Mouse (Mus musculus) embryo, embryonic 10 days (tissue): ENCODE results near the gene Tph2.
"Not testable (repeated sequence)": the region's sequence is repeated elsewhere in the genome, so short reads cannot be mapped to it uniquely, and the experiment has no call there.

Experiments
- DNase-seq: peaks from one replicate; pipeline ENCODE4 v3.0.0-alpha.2; 2015; ENCODE audit warnings: low spot score

The Tph2 gene

GRCm38 (mm10) chr10:115184697-115185096, at the start of gene Tph2:
Gene Tph2, minus strand, starts transcription at chr10:115185022.
- DNase-seq, result peak; percentile 87

GRCm38 (mm10) chr10:115233798-115234197, 49.0 kb upstream of the Tph2 start:
- no peak for DNase-seq

DNA sequence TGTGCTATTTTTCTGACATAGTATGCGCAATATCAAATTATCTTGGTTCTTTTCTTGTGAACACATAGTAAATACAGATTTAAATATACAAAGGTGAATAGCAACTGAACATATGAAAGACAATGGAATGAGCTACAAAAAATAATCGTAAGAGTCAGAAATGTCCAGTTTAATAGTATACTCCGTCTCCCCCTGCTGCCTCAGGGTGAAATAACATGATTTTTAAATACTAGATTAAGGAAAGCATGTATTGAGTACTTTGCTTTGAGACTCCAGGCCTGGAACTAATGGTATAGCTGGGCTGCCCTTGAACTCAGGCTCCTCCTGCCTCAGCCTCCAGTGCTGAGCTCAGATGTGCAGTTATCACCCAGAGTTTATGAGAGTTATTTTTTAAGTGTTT, 47.7 kb upstream of the Tph2 start:
- DNase-seq, result no peak

- no peak for DNase-seq
Observed at GRCm38 (mm10) chr10:115229023-115229422, 44.2 kb upstream of the Tph2 start.

DNA sequence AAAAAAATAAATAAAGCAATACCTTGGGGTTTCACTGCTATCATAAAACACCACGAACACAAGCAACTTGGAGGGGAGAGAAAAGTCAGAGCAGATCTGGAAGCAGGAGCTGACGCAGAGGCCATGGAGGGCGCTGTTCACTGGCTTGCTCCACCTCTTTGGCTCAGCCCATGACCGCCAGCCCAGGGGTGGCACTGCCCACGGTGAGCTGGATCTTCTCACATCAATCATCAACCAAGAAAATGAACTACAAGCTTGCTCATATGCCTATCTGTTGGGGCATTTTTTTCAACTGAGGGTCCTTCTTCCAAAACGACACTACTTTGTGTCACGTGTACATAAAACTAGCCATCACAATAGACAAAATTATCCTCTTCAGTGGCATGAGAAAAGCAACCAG, 41.8 kb upstream of the Tph2 start:
- no peak for DNase-seq

- no peak for DNase-seq
Observed at GRCm38 (mm10) chr10:115223845-115224244, 39.0 kb upstream of the Tph2 start.

- no peak for DNase-seq
Observed at GRCm38 (mm10) chr10:115212916-115213580, 28.2 kb upstream of the Tph2 start.

- DNase-seq, result no peak
Observed at GRCm38 (mm10) chr10:115205825-115206224, 21.0 kb upstream of the Tph2 start.

DNA sequence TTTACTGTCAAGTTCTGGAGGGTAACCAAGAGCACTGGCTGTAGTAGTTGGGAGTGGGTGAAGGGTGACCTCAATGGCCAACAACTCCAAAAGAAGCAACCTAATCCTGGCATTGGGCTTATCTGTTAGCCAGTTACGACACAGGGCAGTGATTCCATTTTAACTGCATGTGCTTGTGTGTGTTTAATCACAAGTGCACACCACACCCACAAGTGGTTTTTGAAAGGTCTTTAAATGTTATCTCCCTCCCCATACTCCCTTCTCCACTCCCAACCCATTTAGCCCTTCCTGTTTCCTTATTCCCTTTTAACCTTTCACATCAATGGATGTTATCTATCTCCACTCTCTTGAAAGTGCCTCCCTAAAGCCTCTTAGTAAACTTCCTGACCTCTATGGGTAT, 20.5 kb upstream of the Tph2 start:
- DNase-seq, result no peak

DNA sequence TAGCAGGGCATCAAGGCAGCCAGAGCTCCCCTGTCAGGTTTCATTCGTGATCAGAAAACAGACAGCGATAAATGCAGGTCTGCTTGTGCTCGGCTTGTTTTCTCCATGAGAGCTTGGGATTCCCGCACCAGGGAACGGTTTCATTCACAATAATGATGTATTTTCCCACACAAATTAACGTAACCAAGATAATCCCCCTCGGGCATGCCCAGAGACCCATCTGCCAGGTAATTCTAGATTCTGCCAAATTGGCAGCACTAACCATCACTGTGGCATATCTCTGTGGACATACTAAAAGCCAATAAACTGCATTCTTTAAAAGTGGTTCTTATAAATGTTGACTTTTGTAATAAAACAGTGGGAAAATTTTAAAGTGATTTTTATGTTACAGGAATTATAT, 6.4 kb upstream of the Tph2 start:
- DNase-seq, result no peak

- no peak for DNase-seq
Observed at GRCm38 (mm10) chr10:115187390-115187789, 2.6 kb upstream of the Tph2 start.

DNA sequence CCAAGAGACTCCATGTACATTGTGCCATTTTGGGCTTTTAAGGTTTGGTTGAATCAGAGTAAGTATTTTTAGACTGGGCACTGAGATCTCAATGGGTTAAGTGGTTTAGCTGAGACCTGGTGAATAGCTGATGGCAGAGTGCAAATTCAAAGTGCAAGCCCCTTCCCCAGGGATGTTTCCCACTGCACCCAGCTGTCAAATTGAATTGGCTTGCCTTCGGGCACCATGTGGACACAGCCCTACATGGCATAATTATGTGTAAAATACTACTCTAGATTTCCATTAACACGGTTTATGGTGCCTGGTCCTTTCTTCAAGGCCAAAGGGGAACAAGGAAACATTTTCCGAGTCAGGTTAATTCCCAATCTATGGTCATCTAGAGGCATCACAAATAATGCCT, 3.8 kb downstream of the Tph2 start:
- no peak for DNase-seq

GRCm38 (mm10) chr10:115178019-115178418, 6.8 kb downstream of the Tph2 start:
- not testable (repeated sequence) for DNase-seq

DNA sequence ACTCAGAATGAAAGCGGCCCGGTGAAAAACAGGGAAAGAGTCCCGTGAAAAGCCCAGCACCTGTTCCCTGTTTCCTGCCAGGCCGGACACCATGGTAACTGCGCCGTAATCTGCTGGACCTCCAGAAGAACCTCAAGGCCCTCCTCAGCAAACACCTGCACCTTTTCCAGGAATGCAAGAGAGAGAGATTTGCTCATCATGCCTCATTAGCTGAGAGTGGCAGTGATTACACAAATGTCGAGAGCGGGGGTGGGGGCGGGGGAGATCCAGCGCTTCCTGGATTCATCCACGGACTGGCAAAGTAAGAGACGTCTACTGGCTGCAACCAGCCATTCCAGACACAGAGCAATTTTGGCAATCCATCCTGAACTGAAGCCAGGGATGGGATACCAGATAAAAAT, 9.2 kb downstream of the Tph2 start:
- no peak for DNase-seq

DNA sequence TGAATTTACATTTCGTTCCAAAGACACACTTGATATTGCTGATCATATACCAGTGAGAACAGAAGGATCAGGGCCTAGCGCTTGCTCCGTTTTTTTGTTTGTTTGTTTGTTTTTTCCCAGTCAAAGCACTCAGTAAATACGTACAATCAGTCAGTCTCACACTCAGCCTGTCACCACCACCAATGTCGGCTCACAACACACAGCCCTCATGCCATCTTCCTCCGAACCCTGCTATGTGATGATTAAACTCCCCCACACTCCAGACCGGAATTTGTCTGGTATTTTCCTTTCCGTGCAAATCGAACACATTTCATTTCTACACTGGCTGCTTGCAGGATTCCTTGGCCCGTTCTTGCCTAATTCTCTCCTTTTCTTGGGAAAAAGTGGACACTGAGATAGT, 11.5 kb downstream of the Tph2 start:
- no peak for DNase-seq

DNA sequence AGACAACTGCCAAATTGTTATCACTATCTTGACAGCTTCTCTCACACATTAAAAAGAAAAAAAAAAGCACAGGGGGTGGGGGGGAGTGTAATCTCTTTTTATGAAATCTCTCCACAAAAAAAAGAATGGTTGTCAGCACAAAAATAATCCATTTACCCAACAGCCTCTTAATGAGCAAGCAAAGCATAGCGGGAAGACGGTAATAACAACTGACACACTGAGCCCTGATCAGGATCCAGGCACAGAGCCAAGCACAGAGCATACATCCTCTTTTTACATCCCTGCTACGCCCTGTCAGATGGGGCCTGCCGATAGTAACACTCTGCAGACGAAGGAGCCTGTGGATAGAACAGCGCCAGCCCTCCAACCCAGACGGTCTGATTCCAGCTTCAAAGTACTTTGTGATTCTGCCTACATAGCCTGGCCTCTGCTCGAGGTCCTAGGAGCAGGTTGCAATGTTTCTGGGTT, 13.4 kb downstream of the Tph2 start:
- no peak for DNase-seq

GRCm38 (mm10) chr10:115170496-115171350, 14.1 kb downstream of the Tph2 start:
- DNase-seq, result no peak

GRCm38 (mm10) chr10:115169410-115169809, 15.4 kb downstream of the Tph2 start:
- DNase-seq, result peak; percentile 15

DNA sequence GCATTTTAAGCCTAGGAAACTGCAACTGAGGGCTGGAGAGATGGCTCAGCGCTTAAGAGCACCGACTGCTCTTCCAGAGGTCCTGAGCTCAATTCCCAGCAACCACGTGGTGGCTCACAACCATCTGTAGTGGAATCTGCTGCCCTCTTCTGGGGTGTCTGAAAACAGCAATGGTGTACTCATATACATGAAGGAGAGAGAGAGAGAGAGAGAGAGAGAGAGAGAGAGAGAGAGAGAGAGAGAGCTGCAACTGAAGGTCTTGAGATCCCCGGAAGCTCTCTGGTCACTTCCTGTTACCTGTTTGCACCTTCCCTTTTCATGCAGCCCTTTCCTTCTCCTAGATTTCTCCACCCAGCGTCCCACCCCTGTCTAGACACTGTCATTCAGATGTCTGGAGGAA, 24.5 kb downstream of the Tph2 start:
- no peak for DNase-seq

DNA sequence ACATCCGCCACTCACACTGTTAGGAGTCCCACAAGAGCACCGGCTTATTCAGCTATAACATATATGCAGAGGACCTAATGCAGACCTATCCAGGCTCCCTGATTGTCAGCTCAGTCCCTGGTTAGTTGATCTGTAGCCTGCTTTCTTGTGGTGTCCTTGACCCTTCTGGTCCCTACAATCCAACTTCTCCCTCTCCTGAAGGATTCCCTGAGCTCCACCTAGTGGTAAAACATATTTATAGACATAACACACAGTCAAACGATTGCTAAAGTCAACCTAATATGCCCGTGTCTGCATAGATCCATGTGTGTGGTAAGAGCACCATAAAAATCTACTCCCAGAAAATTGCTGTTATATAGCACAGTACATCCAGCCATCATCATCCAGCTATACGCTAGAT, 37.5 kb downstream of the Tph2 start:
- peak; percentile 53 for DNase-seq

DNA sequence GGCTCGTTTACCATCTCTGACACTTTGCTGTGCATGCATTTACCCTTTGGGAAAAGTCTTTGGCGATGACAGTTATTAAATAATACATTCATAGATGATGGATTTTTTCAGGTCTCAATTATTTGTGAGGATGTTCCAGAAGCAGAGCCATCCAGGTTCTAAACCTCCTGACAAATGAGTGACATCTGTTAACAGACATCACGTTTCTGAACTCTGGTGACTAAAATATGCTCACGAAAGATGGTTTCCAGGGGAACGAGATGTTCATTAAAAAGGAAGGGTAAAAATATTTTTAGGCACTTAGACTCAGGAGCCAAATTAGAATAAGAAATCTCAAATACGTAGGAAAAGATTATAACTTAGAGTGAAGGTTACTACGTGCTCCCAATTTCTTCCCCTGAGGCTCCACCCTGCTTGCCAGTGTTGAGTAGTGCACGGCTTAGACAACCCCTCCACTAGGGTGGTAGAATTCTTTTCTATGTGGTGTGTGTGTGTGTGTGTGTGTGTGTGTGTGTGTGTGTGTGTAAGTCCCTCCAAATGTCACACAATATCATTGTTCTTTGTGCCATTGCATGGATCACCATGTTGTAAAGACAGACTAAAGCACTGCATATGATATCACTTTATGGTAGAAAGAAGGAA, 38.4 kb downstream of the Tph2 start:
- DNase-seq, result no peak

DNA sequence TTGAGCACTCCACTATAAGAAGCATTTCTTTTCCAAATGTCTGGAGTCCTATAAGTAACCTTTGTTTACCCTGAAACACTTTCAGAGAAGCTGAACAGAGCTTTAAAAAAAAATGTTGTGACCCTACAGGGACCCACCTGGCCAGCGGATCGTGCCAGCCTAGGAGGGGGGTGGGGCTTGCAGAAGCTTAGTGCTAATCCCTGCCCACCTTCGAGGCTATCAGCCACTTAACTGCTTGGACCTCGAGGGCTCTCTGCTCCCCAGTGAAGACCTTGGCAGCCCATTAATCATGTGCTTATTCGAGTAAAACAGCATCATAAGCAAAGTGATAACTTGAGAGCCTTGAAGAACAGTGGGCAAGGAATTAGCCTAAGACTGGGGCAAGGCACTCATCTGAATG, 40.3 kb downstream of the Tph2 start:
- DNase-seq, result no peak

DNA sequence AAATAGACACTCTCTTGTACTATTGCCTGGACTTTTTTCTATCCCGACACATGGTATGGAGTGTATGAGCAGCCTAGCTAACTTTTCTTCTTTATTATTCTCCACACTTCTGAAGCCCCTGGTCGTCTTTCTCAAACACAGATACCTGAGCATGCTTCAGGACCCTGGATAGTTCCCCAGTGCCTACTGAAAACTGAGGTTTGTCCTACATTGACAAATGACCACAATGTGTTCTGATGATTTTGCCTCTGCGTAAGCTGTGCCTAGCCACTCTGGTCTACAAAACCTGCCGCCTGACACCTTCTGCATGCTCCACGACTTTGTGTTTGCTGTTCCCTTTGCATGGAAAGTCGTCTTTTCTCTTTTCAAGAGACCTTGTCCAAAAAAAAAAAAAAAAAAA, 41.2 kb downstream of the Tph2 start:
- DNase-seq, result peak; percentile 68
